Mouse (Mus musculus): ENCODE data around the gene Sdc3. TPM values are rescaled to one million over a fixed set of nuclear protein-coding genes. Genes with fewer than 3 reads are reported as not detected.
A peak's percentile ranks its signal among the peaks of the same experiment; 100 is the strongest.

Gene Sdc3
- polyA plus RNA-seq, 1 experiment from 2014 or later, result 130 TPM

DNA sequence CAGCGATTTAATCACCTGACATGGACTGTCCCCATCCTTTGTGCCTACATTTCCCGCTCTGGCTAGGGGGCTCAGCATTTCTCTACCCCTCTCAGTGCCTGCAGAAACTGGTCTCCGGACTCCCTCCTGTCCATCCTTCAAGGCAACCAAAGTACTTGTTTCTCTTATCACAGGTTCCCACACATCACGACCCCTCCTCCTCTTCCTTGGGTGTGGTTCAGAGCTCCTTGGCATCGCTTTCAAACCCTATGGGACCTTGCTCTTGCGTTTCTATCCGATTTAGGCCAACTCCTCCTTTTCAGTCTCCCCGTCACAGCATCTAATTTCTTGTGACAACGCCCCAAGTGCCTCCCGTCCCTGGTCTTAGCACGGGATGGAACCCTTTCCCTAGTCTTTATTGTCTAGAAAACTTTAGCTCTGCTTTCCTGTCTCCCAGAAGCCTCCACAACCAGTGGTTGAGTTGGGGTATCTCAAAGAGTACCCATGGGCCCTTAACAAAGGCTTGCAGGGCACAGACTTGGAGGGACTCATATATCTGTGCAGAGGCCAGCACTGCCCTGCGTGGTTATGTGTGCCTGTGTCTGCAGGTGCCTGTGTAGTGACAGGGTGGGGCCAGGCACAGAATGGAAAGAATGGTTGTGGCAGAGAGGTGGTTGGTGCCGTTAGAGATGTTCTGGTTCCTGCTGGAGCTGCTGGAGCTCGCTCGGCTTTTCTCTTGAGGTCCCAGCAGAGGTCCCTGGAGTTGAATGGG lies 68.7 kb downstream of the Sdc3 start:
- Histone ChIP-seq H3K9ac (replicated peaks) (no peak overlapping the region; the same call in 1 of the 2 replicates), H3K36me3 (no peaks in the 10 kb centered on the region), H3K9me3 (replicated peaks) (no peaks in the 10 kb centered on the region), H3K4me2 (peak overlapping the region; percentile 59), H3K27me3 (replicated peaks) (peaks cover 14% of the 10 kb centered on the region; the same call in 1 of the 2 replicates), H3K4me1 (peaks cover 39% of the 10 kb centered on the region), H3K27ac (replicated peaks) (peak overlapping the region; percentile 83), H3K4me3 (replicated peaks) (peak overlapping the region; percentile 32)
- WGBS, result 55% methylated on average over 15 of the region's 15 CpGs
- peak; percentile 49 for ATAC-seq (ENCODE audit: low FRiP score)

DNA sequence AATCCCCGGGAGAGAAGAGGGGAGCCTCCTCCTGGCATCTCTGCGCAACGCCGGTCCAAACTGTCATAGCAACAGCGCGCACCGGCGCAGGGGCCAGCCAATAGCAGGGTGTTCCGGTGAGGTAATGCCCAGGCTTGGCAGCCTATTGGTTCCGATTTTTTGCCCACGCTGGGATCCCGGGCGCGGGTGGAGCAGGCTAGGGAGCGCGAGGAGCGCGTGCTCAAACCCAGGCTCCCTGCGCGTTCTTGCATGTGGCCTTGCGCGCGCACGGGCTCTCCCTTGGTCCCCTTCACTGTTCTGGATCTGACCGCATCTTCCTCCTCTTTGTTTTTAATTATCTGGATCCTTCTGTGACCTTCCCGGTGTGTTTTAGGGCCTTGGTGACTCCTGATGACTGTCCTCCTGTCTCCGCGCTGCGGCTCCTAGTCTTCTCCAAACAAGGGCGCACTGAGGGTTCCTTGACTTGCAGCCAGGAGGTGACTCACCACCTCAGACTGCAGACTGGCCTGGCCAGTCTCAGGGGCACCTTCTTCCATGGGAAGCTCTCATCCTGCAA lies 69.4 kb downstream of the Sdc3 start:
- H3K27me3 ChIP-seq (replicated peaks), result peaks cover 14% of the 10 kb centered on the region; the same call in 1 of the 2 replicates
- H3K9ac ChIP-seq (replicated peaks), result peak overlapping the region; percentile 48
- no peaks in the 10 kb centered on the region for H3K9me3 ChIP-seq (replicated peaks)
- ATAC-seq (ENCODE audit: low FRiP score), result peak; percentile 93
- H3K36me3 ChIP-seq, result no peaks in the 10 kb centered on the region
- H3K4me1 ChIP-seq, result peaks cover 46% of the 10 kb centered on the region
- peak overlapping the region; percentile 59 for H3K4me2 ChIP-seq
- peak overlapping the region; percentile 83 for H3K27ac ChIP-seq (replicated peaks)
- WGBS, result 2% methylated on average over 30 of the region's 30 CpGs
- H3K4me3 ChIP-seq (replicated peaks), result peak overlapping the region; percentile 32

GRCm38 (mm10) chr4:130862538-130862937 lies 70.2 kb downstream of the Sdc3 start:
- H3K36me3 ChIP-seq, result no peaks in the 10 kb centered on the region
- H3K4me3 ChIP-seq (replicated peaks), result no peak overlapping the region
- no peak for ATAC-seq (ENCODE audit: low FRiP score)
- no peak overlapping the region for H3K4me2 ChIP-seq
- peaks cover 12% of the 10 kb centered on the region; the same call in 1 of the 2 replicates for H3K27me3 ChIP-seq (replicated peaks)
- no peak overlapping the region for H3K9ac ChIP-seq (replicated peaks)
- peaks cover 48% of the 10 kb centered on the region for H3K4me1 ChIP-seq
- 83% methylated on average over 5 of the region's 5 CpGs for WGBS
- H3K9me3 ChIP-seq (replicated peaks), result no peaks in the 10 kb centered on the region
- H3K27ac ChIP-seq (replicated peaks), result peak overlapping the region; percentile 83

DNA sequence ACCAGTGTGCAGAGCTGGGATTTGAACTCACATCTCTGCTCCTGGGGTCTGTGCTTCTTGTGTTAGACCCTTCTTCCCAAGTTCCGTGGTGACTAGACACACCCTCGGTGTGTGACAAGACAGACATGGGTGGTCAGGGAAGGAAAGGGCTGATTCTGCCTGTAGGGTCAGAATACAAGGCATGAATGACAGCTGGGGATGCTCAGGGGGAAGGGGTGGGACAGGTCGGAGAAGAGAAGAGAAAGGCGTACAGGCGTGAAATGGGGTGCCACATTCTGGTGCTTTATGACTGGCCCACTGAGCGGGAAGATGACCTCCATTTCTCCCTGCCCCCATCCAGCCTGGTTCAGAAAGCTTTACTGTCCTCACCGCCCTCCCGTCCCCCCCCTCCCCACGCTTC lies 73.1 kb downstream of the Sdc3 start:
- 0 out of 2 replicates have a peak overlapping the region, but pooled peaks have one; percentile 5 for H3K4me2 ChIP-seq

DNA sequence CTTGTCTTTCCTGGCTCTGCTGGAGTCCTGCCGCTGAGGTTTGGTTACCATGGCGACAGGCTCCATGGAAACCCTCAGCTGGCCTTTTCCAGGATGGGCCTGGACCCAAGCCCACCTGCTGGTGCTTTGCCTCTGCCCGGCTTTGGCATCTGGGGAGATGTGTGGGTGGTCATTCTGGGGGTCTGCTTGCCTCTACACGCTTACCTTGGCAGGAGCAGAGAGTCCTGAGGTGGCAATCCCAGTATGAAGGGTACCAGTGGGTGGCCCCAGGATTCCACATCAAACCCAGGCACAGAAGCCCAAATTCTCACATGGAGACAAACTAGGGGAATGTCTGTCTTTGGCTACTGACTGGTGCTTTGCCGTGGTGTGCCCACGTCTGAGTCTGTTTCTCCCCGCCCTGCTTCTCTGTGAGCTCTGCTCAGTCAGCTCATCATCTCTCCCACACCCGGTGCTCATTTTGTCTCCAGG lies 73.6 kb downstream of the Sdc3 start:
- no peaks in the 10 kb centered on the region for H3K36me3 ChIP-seq
- no peak overlapping the region for H3K9ac ChIP-seq (replicated peaks)
- H3K27me3 ChIP-seq (replicated peaks), result peaks cover 22% of the 10 kb centered on the region
- 5% methylated on average over 8 of the region's 8 CpGs for whole genome bisulfite sequencing
- no peak overlapping the region for H3K4me3 ChIP-seq (replicated peaks)
- H3K27ac ChIP-seq (replicated peaks), result peak overlapping the region; percentile 81
- peaks cover 53% of the 10 kb centered on the region for H3K4me1 ChIP-seq
- H3K9me3 ChIP-seq (replicated peaks), result no peaks in the 10 kb centered on the region
- peak overlapping the region; percentile 6; the same call in 1 of the 2 replicates for H3K4me2 ChIP-seq
- peak; percentile 46 for ATAC-seq (ENCODE audit: low FRiP score)

More for the DNA sequence above, 73.1 kb downstream of the Sdc3 start:
- Histone ChIP-seq H3K9me3 (replicated peaks) (no peaks in the 10 kb centered on the region), H3K36me3 (no peaks in the 10 kb centered on the region), H3K4me3 (replicated peaks) (no peak overlapping the region), H3K27ac (replicated peaks) (peak overlapping the region; percentile 72), H3K4me1 (peaks cover 55% of the 10 kb centered on the region), H3K27me3 (replicated peaks) (peaks cover 22% of the 10 kb centered on the region), H3K9ac (replicated peaks) (no peak overlapping the region)
- 5% methylated on average over 8 of the region's 9 CpGs for WGBS
- 0 out of 2 replicates have a peak, but pooled peaks have one; percentile 3 for ATAC-seq (ENCODE audit: low FRiP score)

GRCm38 (mm10) chr4:130867940-130868339 lies 75.6 kb downstream of the Sdc3 start:
- WGBS, result 77% methylated on average over 6 of the region's 6 CpGs
- ATAC-seq (ENCODE audit: low FRiP score), result no peak
- peaks cover 22% of the 10 kb centered on the region for H3K27me3 ChIP-seq (replicated peaks)

GRCm38 (mm10) chr4:130868803-130869202 lies 76.5 kb downstream of the Sdc3 start:
- Histone ChIP-seq H3K4me2 (no peak overlapping the region), H3K4me1 (peaks cover 47% of the 10 kb centered on the region), H3K9ac (replicated peaks) (no peak overlapping the region), H3K27ac (replicated peaks) (no peak overlapping the region), H3K4me3 (replicated peaks) (no peak overlapping the region), H3K36me3 (no peaks in the 10 kb centered on the region), H3K27me3 (replicated peaks) (peaks cover 13% of the 10 kb centered on the region), H3K9me3 (replicated peaks) (no peaks in the 10 kb centered on the region)
- ATAC-seq (ENCODE audit: low FRiP score), result no peak
- WGBS, result 54% methylated on average over 5 of the region's 5 CpGs

More at GRCm38 (mm10) chr4:130867940-130868339, 75.6 kb downstream of the Sdc3 start:
- H3K4me2 ChIP-seq, result no peak overlapping the region
- H3K9ac ChIP-seq (replicated peaks), result no peak overlapping the region
- H3K36me3 ChIP-seq, result no peaks in the 10 kb centered on the region
- H3K27ac ChIP-seq (replicated peaks), result no peak overlapping the region
- H3K9me3 ChIP-seq (replicated peaks), result no peaks in the 10 kb centered on the region
- no peak overlapping the region for H3K4me3 ChIP-seq (replicated peaks)
- H3K4me1 ChIP-seq, result peaks cover 45% of the 10 kb centered on the region

DNA sequence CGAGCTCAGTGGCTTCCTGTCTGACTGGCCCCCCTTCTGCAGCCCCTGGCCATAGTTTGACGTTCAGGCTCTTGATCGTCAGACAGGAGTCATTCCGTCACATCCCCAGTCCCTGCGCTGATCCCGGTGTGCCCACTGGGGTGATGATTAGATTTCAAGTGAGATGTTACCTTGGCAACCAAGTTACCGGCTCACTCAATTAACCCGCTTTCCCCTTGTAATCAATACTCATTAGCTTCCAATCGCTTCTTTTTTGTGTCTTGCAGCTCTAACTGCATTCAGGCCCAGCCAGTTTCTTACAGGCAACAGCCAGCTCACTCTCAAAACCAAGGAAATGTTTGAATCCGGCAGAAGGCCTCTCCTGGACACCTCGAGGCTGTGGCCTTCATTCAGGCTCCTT lies 80.1 kb downstream of the Sdc3 start:
- Histone ChIP-seq H3K4me1 (peaks cover 38% of the 10 kb centered on the region), H3K9ac (replicated peaks) (no peak overlapping the region), H3K4me2 (no peak overlapping the region), H3K27me3 (replicated peaks) (peaks cover 19% of the 10 kb centered on the region), H3K4me3 (replicated peaks) (no peak overlapping the region), H3K9me3 (replicated peaks) (no peaks in the 10 kb centered on the region), H3K27ac (replicated peaks) (0 out of 2 replicates have a peak overlapping the region, but pooled peaks have one; percentile 15), H3K36me3 (no peaks in the 10 kb centered on the region)
- 28% methylated on average over 11 of the region's 11 CpGs for WGBS
- ATAC-seq (ENCODE audit: low FRiP score), result no peak

DNA sequence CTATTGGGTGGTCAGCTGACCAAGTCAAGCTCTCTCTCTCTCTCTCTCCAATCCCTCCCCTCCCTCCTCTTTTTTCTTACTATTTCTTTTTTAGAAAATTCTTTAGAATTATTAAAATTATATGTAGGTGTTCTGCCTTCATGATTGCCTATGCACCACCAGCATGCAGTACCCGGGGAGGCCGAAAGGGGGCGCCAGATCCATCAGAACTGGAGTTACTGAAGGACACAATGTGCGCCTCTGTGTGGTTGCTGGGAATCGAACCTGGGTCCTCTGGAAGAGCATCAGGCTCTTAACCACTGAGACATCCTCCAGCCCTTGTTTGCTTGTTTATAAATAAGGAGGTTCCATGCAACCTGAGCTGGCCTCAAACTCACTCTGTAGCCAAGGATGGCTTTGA lies 81.1 kb downstream of the Sdc3 start:
- no peak overlapping the region for H3K27ac ChIP-seq (replicated peaks)
- no peak overlapping the region for H3K9ac ChIP-seq (replicated peaks)
- no peaks in the 10 kb centered on the region for H3K36me3 ChIP-seq
- WGBS, result 82% methylated on average over 5 of the region's 5 CpGs
- peaks cover 42% of the 10 kb centered on the region for H3K4me1 ChIP-seq
- no peak overlapping the region for H3K4me3 ChIP-seq (replicated peaks)
- ATAC-seq (ENCODE audit: low FRiP score), result no peak
- no peaks in the 10 kb centered on the region for H3K9me3 ChIP-seq (replicated peaks)
- H3K27me3 ChIP-seq (replicated peaks), result peaks cover 12% of the 10 kb centered on the region
- H3K4me2 ChIP-seq, result no peak overlapping the region

GRCm38 (mm10) chr4:130874601-130875000 lies 82.3 kb downstream of the Sdc3 start:
- H3K4me1 ChIP-seq, result peaks cover 45% of the 10 kb centered on the region
- 15% methylated on average over 10 of the region's 10 CpGs for WGBS
- H3K9me3 ChIP-seq (replicated peaks), result no peaks in the 10 kb centered on the region
- no peak for ATAC-seq (ENCODE audit: low FRiP score)
- H3K27me3 ChIP-seq (replicated peaks), result peaks cover 16% of the 10 kb centered on the region; the same call in 1 of the 2 replicates
- no peak overlapping the region for H3K4me3 ChIP-seq (replicated peaks)
- H3K27ac ChIP-seq (replicated peaks), result no peak overlapping the region
- no peaks in the 10 kb centered on the region for H3K36me3 ChIP-seq
- 0 out of 2 replicates have a peak overlapping the region, but pooled peaks have one; percentile 5 for H3K4me2 ChIP-seq
- 0 out of 2 replicates have a peak overlapping the region, but pooled peaks have one; percentile 1 for H3K9ac ChIP-seq (replicated peaks)
